Mouse (Mus musculus): ENCODE data around the gene Lipe. TPM values are rescaled to one million over a fixed set of nuclear protein-coding genes. Genes with fewer than 3 reads are reported as not detected.
A peak's percentile ranks its signal among the peaks of the same experiment; 100 is the strongest.

Gene Lipe
- total RNA-seq, 1 experiment from 2014 or later = 19.9 TPM

DNA sequence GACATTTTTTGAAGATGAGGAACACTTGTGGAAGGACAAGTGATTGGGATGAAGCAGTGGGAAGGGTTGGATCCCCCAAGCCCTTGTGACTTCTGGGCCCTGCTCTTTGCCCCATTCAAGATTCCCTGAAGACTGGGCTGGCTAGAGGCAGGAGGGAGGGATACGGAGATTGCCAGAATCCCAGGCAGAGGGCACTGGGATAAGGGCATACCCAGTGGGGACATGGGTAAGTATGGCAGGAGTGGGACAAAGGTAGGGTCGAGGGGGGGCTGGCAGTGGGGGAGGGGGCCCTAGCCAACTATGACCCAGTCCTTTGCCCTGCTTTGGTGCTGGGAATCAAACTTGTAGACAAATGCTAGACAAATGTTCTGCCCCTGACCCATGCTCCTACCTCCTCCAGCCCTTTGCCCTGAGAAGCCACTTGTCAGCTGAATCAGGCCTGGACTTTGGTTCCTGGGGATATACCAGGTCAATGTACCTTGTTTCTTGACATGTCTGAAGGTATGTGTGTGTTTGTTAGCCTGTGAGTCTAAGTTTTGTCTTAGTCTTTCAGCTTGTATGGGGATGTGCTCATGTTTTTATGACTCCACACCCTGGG lies 6.6 kb downstream of the Lipe start:
- ATAC-seq (replicated peaks; ENCODE audit: insufficient number of reproducible peaks, low FRiP score, low TSS enrichment, poor library complexity, severe bottlenecking) = no peak

DNA sequence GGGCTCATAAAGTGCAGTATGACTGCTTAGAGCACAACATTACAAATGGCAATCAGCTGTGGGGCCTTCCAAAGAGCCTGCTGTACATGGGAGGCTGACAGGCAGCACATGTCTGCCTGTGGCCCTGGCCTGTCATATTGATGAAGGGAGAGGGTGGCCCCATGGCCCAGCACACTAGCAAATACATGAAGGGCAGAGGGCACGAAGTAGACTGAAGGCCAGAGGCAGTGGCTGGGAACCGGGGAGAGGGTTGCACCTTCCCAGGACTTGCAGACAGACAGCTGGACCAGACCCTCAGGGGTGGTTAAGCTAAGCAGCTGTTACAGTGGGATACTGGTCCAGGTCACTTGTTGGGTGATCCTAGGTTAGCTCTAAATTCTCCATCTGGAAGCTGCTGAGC lies 7.5 kb downstream of the Lipe start:
- no peak for ATAC-seq (replicated peaks; ENCODE audit: insufficient number of reproducible peaks, low FRiP score, low TSS enrichment, poor library complexity, severe bottlenecking)

DNA sequence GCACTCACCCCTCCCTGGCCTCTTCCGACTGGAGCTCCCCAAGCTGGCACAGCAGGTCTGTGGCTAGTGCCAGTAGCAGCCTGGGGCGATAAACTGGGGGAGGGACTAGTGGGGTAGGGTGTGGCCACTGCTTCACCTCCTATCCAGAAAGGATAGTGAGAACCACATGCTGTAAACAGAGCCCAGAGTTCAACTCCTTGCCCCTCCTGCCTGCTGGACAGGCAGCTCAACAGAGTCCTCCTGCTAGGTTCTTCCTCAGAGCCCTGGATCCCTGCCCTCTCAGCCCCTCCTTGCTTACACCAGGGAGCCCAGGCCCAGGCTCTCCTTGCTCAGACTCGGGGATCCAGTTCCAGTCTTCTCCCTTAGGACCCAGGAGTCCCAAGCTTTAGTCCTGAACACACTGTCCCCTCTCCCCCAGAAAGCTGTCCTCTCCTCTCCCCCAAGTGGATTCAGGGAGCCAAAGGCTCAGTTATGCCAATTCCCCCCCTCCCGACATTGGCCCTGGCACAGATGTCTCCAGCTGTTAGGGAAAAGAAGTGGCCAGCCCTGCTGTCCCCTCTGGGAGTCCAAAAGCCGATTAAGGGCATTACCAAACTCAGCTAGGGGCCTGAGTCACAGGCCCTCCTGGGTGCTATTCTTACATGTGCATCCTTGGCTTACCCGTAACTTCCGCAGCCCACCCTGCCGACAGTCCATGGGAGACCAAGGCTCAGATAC lies 8.3 kb downstream of the Lipe start:
- no peak for ATAC-seq (replicated peaks; ENCODE audit: insufficient number of reproducible peaks, low FRiP score, low TSS enrichment, poor library complexity, severe bottlenecking)

- ATAC-seq (replicated peaks; ENCODE audit: insufficient number of reproducible peaks, low FRiP score, low TSS enrichment, poor library complexity, severe bottlenecking) = no peak
Measured at GRCm38 (mm10) chr7:25388916-25389315, 9.6 kb downstream of the Lipe start.

DNA sequence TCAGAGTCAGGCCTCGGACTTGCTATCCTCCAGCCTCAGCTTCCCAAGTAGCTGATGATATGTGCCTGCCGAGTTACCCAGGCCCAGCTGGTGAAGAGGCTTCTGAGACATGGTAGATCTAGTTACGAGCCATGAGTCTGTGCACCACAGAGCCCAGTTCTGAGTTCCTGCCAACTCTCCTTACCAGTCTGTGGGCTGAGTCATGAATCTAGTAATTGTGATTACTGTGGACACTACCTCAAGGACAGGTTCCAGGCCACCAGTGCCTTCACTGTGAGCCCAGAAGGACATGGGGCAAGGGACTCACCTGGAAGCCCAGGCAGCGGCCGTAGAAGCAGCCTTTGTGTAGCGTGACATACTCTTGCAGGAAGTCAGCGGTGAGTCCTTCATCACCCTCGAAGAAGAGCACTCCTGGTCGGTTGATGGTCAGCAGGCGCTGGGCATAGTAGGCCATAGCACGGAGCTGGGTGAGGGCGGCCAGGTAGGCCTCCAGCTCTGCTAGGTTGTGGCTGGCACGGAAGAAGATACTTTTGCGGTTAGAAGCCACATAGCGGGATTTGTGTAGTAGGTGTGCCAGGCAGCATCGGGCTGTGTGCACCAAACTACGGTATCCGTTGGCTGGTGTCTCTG lies 10.6 kb downstream of the Lipe start:
- no peak for ATAC-seq (replicated peaks; ENCODE audit: insufficient number of reproducible peaks, low FRiP score, low TSS enrichment, poor library complexity, severe bottlenecking)

DNA sequence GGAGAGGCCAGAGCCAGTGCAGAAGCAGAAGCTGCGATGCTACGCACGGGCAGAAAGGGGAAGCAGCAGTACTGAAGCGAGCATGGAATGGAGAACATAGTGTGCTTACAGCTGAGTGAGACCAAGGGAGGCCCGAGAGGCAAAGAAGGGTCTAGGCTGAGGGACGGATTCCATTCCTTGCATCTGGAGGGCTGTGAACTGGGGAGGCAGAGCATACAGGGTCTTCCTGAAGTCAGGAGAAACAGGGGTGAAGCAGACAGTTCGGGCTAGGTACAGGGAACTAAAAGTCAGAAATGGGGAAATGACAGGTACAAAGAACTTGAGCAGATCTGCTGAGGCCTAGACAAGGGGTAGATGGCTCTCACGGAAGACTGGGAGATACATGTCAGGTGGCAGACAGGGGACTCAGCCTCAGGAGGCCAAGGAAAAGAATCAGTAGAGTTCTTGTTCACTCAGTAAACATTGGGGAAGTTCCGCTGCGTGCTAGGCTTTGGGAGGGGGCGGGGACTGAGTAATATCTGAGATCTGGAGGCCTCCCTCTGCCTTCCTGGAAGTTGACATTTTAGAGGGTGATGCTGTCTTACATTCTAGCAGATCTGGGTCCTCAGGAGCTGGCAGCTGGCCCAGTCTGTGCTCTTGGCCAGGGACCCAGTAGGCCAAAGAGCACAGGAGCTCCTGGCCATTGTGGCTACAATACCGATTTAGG lies 12.5 kb downstream of the Lipe start:
- ATAC-seq (replicated peaks; ENCODE audit: insufficient number of reproducible peaks, low FRiP score, low TSS enrichment, poor library complexity, severe bottlenecking) = peak; percentile 78

DNA sequence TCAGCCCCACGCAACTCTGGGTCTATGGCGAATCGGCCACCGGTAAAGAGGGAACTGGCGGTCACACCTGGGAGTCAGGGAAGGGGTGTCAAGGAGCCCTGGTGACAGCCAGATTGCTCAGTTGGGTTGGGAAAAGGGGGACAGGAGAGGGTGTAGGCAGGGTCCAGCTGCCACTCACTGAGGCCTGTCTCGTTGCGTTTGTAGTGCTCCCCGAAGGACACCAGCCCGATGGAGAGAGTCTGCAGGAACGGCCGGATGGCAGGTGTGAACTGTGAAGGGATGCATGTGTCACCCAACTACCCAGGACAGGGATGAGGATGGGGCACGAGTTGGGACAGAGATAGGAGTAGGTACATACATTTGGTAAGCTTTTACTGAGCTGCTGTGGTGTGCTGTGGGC lies 13.3 kb downstream of the Lipe start:
- no peak for ATAC-seq (replicated peaks; ENCODE audit: insufficient number of reproducible peaks, low FRiP score, low TSS enrichment, poor library complexity, severe bottlenecking)

GRCm38 (mm10) chr7:25384818-25385217 lies 13.7 kb downstream of the Lipe start:
- ATAC-seq (replicated peaks; ENCODE audit: insufficient number of reproducible peaks, low FRiP score, low TSS enrichment, poor library complexity, severe bottlenecking) = peak; percentile 20; the same call in 1 of the 2 replicates

DNA sequence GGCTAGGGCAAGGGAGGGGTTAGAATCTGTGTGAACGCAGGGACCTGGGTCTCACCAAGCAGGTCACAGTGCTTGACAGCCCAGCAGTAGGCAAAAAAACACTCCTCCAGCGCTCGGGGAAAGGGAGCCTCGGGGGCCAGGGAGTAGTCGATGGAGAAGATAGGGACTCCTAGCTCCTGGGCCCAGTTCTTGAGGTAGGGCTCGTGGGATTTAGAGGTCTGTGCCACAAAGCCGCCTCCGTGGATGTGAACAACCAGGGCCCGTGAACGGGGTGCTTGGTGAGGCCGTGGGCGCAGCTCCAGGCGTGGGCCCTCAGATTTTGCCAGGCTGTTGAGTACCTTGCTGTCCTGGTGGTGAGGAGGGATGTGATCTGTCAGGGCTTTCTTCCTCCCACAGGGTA lies 14.2 kb downstream of the Lipe start:
- ATAC-seq (replicated peaks; ENCODE audit: insufficient number of reproducible peaks, low FRiP score, low TSS enrichment, poor library complexity, severe bottlenecking) = no peak

DNA sequence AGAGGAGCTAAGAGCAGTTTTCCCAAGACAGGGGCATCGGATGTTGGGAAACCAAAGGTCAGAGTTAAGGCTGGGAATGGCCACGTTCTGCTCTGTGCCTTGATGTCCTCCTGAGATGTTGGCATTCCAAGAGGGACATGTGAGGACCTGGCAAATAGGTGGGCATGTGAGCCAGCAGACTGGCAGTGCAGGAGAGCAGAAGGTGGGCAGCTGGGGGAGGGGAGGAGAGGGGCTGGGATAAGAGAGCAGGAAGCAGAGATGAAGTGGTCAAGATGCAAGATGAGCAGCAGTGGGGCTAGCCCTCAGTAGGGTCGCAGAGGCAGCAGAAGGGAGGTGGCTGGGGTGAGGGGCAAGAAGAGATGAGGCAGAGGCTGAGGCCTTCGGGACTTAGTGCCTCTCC lies 14.6 kb downstream of the Lipe start:
- no peak for ATAC-seq (replicated peaks; ENCODE audit: insufficient number of reproducible peaks, low FRiP score, low TSS enrichment, poor library complexity, severe bottlenecking)

- no peak for ATAC-seq (replicated peaks; ENCODE audit: insufficient number of reproducible peaks, low FRiP score, low TSS enrichment, poor library complexity, severe bottlenecking)
Measured at GRCm38 (mm10) chr7:25383385-25383784, 15.1 kb downstream of the Lipe start.

DNA sequence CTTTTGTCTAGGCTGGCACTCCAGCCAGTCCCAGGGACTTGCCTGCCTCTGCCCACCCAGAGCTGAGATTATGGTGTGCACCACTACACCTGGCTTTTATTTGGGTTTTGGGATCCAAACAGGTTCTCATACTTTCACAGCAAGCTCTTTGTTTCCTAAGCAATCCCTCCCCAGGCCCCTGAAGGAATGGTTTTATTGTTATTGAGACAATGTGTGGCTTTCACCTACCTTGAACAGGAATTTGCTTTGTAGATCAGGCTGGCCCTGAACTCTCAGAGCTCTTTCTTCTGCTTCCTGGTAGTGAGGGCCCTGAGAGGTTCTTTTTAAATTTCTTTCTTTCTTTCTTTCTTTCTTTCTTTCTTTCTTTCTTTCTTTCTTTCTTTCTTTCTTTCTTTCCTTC lies 16.0 kb downstream of the Lipe start:
- ATAC-seq (replicated peaks; ENCODE audit: insufficient number of reproducible peaks, low FRiP score, low TSS enrichment, poor library complexity, severe bottlenecking) = no peak

GRCm38 (mm10) chr7:25381284-25381680 lies 17.2 kb downstream of the Lipe start:
- no peak for ATAC-seq (replicated peaks; ENCODE audit: insufficient number of reproducible peaks, low FRiP score, low TSS enrichment, poor library complexity, severe bottlenecking)

DNA sequence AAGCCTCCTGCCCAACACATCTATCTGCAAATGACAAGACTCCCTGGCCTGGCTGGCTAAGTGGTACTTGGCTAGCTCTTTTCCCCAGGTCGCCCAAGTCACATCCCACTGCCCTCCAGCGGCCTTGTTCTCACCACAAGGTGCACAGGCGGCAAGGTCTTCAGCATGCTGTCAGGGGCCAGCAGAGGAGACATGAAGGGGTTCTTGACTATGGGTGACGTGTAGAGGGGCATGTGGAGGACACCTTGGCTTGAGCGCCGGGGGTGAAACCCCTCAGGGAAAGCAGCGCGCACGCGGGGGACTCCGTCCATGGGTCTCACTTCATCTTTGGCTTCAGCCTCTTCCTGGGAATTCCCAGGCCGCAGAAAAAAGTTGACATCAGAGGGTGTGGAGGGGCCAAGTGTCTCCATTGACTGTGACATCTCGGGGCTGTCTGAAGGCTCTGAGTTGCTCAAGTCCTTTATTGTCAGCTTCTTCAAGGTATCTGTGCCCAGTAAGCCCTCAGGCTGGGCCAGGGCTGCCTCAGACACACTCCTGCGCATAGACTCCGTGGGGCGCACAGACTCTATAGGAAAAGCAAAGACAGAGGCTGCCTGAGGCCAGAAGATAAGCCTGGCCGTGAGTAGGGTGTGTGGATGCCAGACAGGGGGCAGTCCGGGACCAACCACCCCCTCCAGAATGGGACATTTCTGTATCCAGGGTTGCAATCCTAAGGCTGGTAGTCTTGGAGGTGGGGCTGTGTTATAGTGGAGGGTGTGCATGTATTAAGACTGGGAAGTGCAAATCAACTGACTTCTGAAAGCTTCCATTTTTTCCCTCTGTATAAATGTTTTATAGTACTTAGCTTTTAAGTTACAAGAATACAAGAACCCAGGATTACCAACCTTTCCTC lies 17.9 kb downstream of the Lipe start:
- ATAC-seq (replicated peaks; ENCODE audit: insufficient number of reproducible peaks, low FRiP score, low TSS enrichment, poor library complexity, severe bottlenecking) = no peak

GRCm38 (mm10) chr7:25379551-25380351 lies 18.8 kb downstream of the Lipe start:
- ATAC-seq (replicated peaks; ENCODE audit: insufficient number of reproducible peaks, low FRiP score, low TSS enrichment, poor library complexity, severe bottlenecking) = no peak

DNA sequence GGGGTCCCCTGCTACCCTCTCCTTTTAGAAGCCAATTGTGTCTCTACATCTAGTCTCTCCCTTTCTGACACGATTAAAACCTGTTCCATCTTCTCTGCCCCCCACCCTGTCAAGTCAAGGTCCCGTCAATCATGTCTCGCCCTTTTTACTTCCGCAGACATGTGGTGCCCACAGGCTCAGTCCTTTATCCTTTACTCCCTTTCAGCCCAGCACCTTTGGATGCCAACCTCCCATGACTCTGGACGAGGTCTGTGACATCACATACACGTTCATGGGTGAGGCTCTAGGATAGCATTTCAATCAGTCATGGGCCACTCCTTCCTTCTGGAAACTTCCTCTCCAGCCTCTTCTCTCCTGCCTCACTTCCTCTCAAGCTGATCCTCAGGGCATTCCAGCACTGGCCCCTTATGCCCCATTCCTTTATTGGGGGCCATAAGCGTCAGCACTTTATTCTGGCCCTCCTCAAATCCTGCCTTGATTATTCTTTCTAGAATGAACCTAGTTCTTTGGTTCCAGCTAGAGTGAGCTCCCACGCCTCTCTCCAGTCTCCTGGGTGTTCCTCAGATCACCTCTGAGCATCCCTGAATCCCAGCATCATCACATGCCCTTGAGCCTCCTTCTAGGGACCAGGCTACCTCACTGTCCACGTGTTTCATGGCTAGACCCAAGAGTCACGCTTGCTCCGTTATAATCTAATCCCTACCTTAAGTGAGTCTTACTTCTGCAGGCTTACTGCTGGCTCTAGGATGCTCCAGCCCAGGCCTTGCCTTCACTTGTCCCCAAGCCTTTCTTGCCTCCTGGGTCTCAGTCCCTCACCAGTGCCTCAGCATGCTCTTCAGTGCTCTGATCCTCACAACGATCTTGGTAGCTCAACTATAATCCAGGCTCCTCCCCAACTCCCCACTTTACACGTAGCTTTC lies 20.1 kb downstream of the Lipe start:
- ATAC-seq (replicated peaks; ENCODE audit: insufficient number of reproducible peaks, low FRiP score, low TSS enrichment, poor library complexity, severe bottlenecking) = peak; percentile 15; the same call in 1 of the 2 replicates

- ATAC-seq (replicated peaks; ENCODE audit: insufficient number of reproducible peaks, low FRiP score, low TSS enrichment, poor library complexity, severe bottlenecking) = no peak
Measured at GRCm38 (mm10) chr7:25377100-25377700, 21.3 kb downstream of the Lipe start.
